Mouse (Mus musculus) ES-Bruce4 (cell line): ENCODE data around the gene Nanos3.

Experiments
- CTCF ChIP-seq: IDR thresholded peaks from one replicate; pipeline ENCODE4 v1.8.1; 2011; ENCODE audit warnings: low read depth, low read length
- POLR2A ChIP-seq: IDR thresholded peaks from one replicate; pipeline ENCODE4 v1.8.1; 2011; ENCODE audit warnings: low read length; ENCODE audit not compliant: insufficient read depth

DNA sequence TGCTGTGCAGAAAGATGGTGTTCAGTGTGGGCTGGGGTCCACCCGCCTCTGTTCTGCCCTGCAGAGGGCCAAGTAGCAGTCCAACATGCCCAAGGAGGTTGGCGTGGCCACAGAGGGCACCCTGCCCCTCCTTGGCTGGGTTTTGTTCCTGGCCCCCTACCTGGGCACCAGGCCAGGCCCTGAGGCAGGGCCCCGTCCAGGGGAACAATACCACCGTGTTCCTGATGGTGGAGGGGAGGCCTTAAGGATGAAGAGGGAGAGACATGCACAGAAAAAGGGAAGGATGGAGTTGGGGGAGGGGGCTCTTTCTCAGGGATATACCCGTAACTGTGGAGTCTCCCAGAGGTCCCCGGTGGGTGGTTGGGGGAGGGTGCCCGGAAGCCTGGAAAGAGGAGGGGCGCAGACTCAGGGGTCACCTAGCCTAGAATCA, 15.1 kb upstream of the Nanos3 start:
- TF ChIP-seq POLR2A = no peak
- no peak for TF ChIP-seq CTCF
